Mouse (Mus musculus) spleen, adult 2 months (tissue): ENCODE data around the gene Haghl.

Experiments used
- CTCF ChIP-seq: fragments of 200-500 bp; IDR thresholded peaks from 2 replicates; pipeline ENCODE4 v1.5.1; 2011; ENCODE audit warnings: mild to moderate bottlenecking, inconsistent platforms; ENCODE audit not compliant: insufficient read depth, insufficient read length, insufficient replicate concordance; ENCODE audit errors: extremely low read depth
- POLR2A ChIP-seq: fragments of 200-500 bp; IDR thresholded peaks from 2 replicates; pipeline ENCODE4 v1.6.1; 2011; ENCODE audit warnings: low read depth, low read length, inconsistent platforms

DNA sequence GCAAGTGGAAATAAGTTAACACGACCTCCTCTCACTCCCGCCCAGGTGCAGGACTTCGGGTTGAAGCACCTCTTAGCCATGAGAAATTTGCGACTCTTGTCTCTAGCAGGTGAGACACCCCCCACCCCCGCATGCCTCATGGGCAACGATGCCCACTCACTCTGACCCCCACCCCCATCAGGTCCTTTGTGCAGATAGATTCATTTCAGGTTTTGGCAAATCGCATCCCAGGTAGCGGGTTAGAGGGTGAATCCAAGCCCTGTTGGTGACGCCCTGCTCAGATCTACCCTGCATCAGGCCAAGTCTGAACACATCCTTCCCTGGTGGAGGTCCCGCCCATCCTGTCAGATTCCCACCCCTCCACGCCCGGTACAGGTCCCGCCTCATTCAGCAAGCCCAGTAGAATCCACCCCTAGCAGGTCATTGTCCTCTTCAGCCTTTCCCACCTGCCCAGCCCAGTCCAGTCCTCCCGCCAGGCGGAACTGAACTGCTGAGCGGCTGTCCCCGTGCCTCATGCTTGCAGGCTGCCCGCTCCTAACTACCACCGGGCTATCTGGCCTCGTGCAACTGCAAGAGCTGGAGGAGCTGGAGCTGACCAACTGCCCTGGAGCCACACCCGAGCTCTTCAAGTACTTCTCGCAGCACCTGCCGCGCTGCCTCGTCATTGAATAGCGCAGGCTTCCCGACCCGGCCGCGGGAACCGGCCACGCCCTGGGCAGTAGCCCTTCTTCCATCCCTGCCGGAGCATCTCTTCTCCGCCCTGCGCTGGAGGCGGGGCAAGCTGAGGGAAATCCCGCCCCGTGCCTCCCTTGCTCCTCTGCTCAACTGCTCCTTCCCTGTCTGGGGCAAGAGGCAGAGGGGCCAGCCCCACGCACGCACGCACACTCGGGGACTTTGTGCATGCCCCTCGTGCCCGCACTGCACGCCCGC is 33.6 kb upstream of the Haghl start:
- no peak for TF ChIP-seq CTCF
- no peak for TF ChIP-seq POLR2A
